Mouse (Mus musculus) embryonic fibroblast, embryonic 13.5 days (primary cell): ENCODE measurements around the gene Pbrm1.

Experiments
- CTCF ChIP-seq: IDR thresholded peaks from 2 replicates; pipeline ENCODE4 v1.5.1; 2011; ENCODE audit warnings: mild to moderate bottlenecking, control low read depth, low read length, moderate library complexity, borderline replicate concordance; ENCODE audit not compliant: insufficient read depth
- POLR2A ChIP-seq: IDR thresholded peaks from 2 replicates; pipeline ENCODE4 v1.6.1; 2011; ENCODE audit warnings: low read depth, mild to moderate bottlenecking, control low read depth, low read length, moderate library complexity

DNA sequence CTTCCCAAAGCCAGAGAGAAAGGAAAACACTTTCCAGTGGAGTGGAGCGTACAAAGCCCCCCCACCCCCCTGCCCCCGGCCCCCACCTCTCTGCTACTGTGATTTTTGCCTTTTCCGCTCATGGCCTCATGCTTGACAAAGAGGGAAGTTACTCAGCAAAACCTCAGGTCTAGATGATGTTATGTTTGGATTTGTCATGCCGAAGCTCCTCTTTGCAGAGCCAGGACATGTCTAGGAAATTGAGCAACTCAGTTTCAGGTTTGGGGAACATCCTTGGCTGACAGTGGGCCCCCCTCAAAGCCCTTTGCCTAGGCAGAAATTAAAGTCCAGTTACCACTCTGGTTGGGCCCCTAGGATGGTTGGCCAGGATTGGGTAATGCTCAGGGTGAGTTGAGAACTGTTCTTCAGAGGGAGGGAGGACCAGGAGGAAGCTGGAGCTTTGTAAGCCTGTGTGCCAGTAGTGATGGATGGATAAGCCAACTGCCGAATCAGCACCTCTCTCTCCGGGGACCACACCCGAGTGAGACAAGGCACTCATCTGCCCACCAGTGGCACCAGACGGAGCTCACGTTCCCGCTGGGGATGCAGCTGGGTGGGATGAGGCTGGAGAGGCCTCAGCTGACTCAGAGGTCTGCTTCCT is 147.2 kb downstream of the Pbrm1 start:
- TF ChIP-seq POLR2A, result no peak
- no peak for TF ChIP-seq CTCF
